ENCODE assay signal across 19 mouse cellular contexts in genomic region chr8:88691961-88692360, GRCm38 (mm10). TPM values are rescaled to one million over a fixed set of nuclear protein-coding genes. Genes with fewer than 3 reads are reported as not detected.
DNase-seq lines count a peak whose midpoint lies in the region; ATAC-seq lines count a peak whose summit lies in the region.
"Had no signal": no experiment of that assay in that cellular context is flagged by ENCODE, and none has a peak within 500 bp of the region (broad histone marks: within the 10 kb centered on the region; RNA-seq: fewer than 3 reads in every experiment).

No protein-coding gene starts in this region.

- ATAC-seq in heart, embryonic 16.5 days (replicated peaks; ENCODE audit: extremely low read depth, insufficient read depth, low FRiP score) = no peak
- no peak for ATAC-seq in heart, embryonic 11.5 days (replicated peaks; ENCODE audit: insufficient number of reproducible peaks, low FRiP score, low TSS enrichment)
- peak; percentile 39 for ATAC-seq in inflammation-experienced regulatory T-cells, adult 6 months
- no peak for ATAC-seq in hindbrain, embryonic 13.5 days (ENCODE audit: low FRiP score)
- ATAC-seq: intestine, embryonic 16.5 days had no signal

- 0 out of 2 replicates have a peak overlapping the region, but pooled peaks have one; percentile 17 for H3K4me2 ChIP-seq in heart, embryonic 16.5 days (ENCODE audit: low read depth, low read length)
- no peak overlapping the region for H3K4me2 ChIP-seq in heart, embryonic 11.5 days
- no peak overlapping the region for H3K4me2 ChIP-seq in hindbrain, embryonic 13.5 days
- H3K4me2 ChIP-seq: hindbrain, embryonic 12.5 days; limb, embryonic 15.5 days; midbrain, embryonic 12.5 days had no signal

- no peak overlapping the region for H3K9ac ChIP-seq in heart, embryonic 16.5 days (ENCODE audit: low read length)
- no peak overlapping the region for H3K9ac ChIP-seq in heart, embryonic 11.5 days (ENCODE audit: low read depth, low read length)
- no peak overlapping the region for H3K9ac ChIP-seq in hindbrain, embryonic 13.5 days
- H3K9ac ChIP-seq: hindbrain, embryonic 12.5 days; limb, embryonic 15.5 days; midbrain, embryonic 12.5 days had no signal

- no peak overlapping the region for H3K27ac ChIP-seq in heart, embryonic 16.5 days (ENCODE audit: low read length)
- no peak overlapping the region for H3K27ac ChIP-seq in heart, embryonic 11.5 days (ENCODE audit: low read depth, low read length)
- H3K27ac ChIP-seq in hindbrain, embryonic 13.5 days = no peak overlapping the region
- H3K27ac ChIP-seq: hindbrain, embryonic 12.5 days; limb, embryonic 15.5 days; midbrain, embryonic 12.5 days had no signal

- WGBS in heart, embryonic 16.5 days = 32% methylated on average over 7 of the region's 7 CpGs
- WGBS in heart, embryonic 11.5 days (ENCODE audit: insufficient replicate concordance) = 33% methylated on average over 7 of the region's 7 CpGs
- WGBS in hindbrain, embryonic 13.5 days = 63% methylated on average over 7 of the region's 7 CpGs

- 0 out of 2 replicates have a peak, but pooled peaks cover 4% of the 10 kb centered on the region for H3K4me1 ChIP-seq in heart, embryonic 16.5 days (ENCODE audit: control insufficient read depth, insufficient read depth, low read length)
- H3K4me1 ChIP-seq in heart, embryonic 11.5 days (ENCODE audit: control insufficient read depth, insufficient read depth, low read length) = 0 out of 2 replicates have a peak, but pooled peaks cover 2% of the 10 kb centered on the region
- H3K4me1 ChIP-seq in hindbrain, embryonic 13.5 days (replicated peaks) = peaks cover 5% of the 10 kb centered on the region
- H3K4me1 ChIP-seq: hindbrain, embryonic 12.5 days had no signal

- no peaks in the 10 kb centered on the region for H3K9me3 ChIP-seq in heart, embryonic 16.5 days (replicated peaks; ENCODE audit: control insufficient read depth, low read length)
- no peaks in the 10 kb centered on the region for H3K9me3 ChIP-seq in heart, embryonic 11.5 days (replicated peaks; ENCODE audit: control insufficient read depth, low read length)
- no peaks in the 10 kb centered on the region for H3K9me3 ChIP-seq in hindbrain, embryonic 13.5 days
- H3K9me3 ChIP-seq: hindbrain, embryonic 12.5 days; limb, embryonic 15.5 days; midbrain, embryonic 12.5 days had no signal

- peak; percentile 80 for DNase-seq in CD4-positive, CD25-positive, alpha-beta regulatory T cell, adult 2 months (ENCODE audit: low read depth, low spot score)
- peak; percentile 67 for DNase-seq in thymus, postnatal 14 days
- no peak for DNase-seq in gastrocnemius, postnatal 25 days
- DNase-seq in layer of hippocampus, adult 9-10 months (ENCODE audit: low spot score) = no peak
- DNase-seq: adrenal gland, adult 2 months; cerebellum, adult 9-11 months; embryo, embryonic 11 days; heart, postnatal 10 days; kidney, postnatal 10 days; lung, adult 18-20 months; lung, postnatal 36 days had no signal

- no peak overlapping the region for H3K4me3 ChIP-seq in heart, embryonic 16.5 days (ENCODE audit: low read length)
- H3K4me3 ChIP-seq in heart, embryonic 11.5 days (ENCODE audit: low read depth, low read length) = no peak overlapping the region
- H3K4me3 ChIP-seq in hindbrain, embryonic 13.5 days = no peak overlapping the region
- H3K4me3 ChIP-seq: hindbrain, embryonic 12.5 days; limb, embryonic 15.5 days; midbrain, embryonic 12.5 days had no signal

- no peaks in the 10 kb centered on the region for H3K27me3 ChIP-seq in heart, embryonic 16.5 days (ENCODE audit: control insufficient read depth, insufficient read depth, low read length)
- no peaks in the 10 kb centered on the region for H3K27me3 ChIP-seq in heart, embryonic 11.5 days (ENCODE audit: control insufficient read depth, insufficient read depth, low read length)
- H3K27me3 ChIP-seq in hindbrain, embryonic 13.5 days = peaks cover 14% of the 10 kb centered on the region; the same call in 1 of the 2 replicates
- H3K27me3 ChIP-seq: limb, embryonic 15.5 days had no signal

- H3K36me3 ChIP-seq in heart, embryonic 16.5 days (ENCODE audit: control insufficient read depth, insufficient read depth) = no peaks in the 10 kb centered on the region
- no peaks in the 10 kb centered on the region for H3K36me3 ChIP-seq in heart, embryonic 11.5 days (ENCODE audit: control insufficient read depth, insufficient read depth, low read length)
- no peaks in the 10 kb centered on the region for H3K36me3 ChIP-seq in hindbrain, embryonic 13.5 days
- H3K36me3 ChIP-seq: hindbrain, embryonic 12.5 days; limb, embryonic 15.5 days; midbrain, embryonic 12.5 days had no signal

RNA-seq across cellular contexts. Expression of gene Cyld, which starts 4.9 kb away (rescaled TPM):
- 11.0 and 12.7 TPM in 2 replicates for polyA plus RNA-seq in heart, embryonic 16.5 days (2015; fragmentation: Nextera tagmentation; extraction: Ambion mirVana)
- polyA plus RNA-seq in heart, embryonic 11.5 days (2014; fragmentation: Nextera tagmentation; extraction: Ambion mirVana) = 10.2 and 11.5 TPM in 2 replicates
- polyA plus RNA-seq in inflammation-experienced regulatory T-cells, adult 6 months (2017; shearing (Covaris generic)) = 10 to 100 TPM; 88.9 to 92.6 (median 90.9) TPM
- total RNA-seq in gastrocnemius, postnatal 25 days (2021) = 10 to 100 TPM; 13.4 to 13.7 TPM
- 16.2 and 17.4 TPM in 2 replicates for polyA plus RNA-seq in hindbrain, embryonic 13.5 days (2015; fragmentation: Nextera tagmentation; extraction: Ambion mirVana)

RNA-seq across cellular contexts. Expression of gene Nod2, which starts 44.8 kb away (rescaled TPM):
- polyA plus RNA-seq in heart, embryonic 16.5 days (2015; fragmentation: Nextera tagmentation; extraction: Ambion mirVana) = 0.12 and 0.14 TPM in 2 replicates
- polyA plus RNA-seq in heart, embryonic 11.5 days (2014; fragmentation: Nextera tagmentation; extraction: Ambion mirVana) = 0.04 TPM in 1 of 2 replicates, not detected in the other
- 1 to 10 TPM; 2.4 to 4.3 (median 3.8) TPM for polyA plus RNA-seq in inflammation-experienced regulatory T-cells, adult 6 months (2017; shearing (Covaris generic))
- under 1 TPM; 0.28 to 0.54 TPM for total RNA-seq in gastrocnemius, postnatal 25 days (2021)
- polyA plus RNA-seq in hindbrain, embryonic 13.5 days (2015; fragmentation: Nextera tagmentation; extraction: Ambion mirVana) = 0.08 and 0.12 TPM in 2 replicates

RNA-seq across cellular contexts. Expression of gene Snx20, which starts 56.0 kb away (rescaled TPM):
- polyA plus RNA-seq in heart, embryonic 16.5 days (2015; fragmentation: Nextera tagmentation; extraction: Ambion mirVana) = 2.4 and 3.2 TPM in 2 replicates
- polyA plus RNA-seq in heart, embryonic 11.5 days (2014; fragmentation: Nextera tagmentation; extraction: Ambion mirVana) = 0.39 and 0.63 TPM in 2 replicates
- polyA plus RNA-seq in inflammation-experienced regulatory T-cells, adult 6 months (2017; shearing (Covaris generic)) = 10 to 100 TPM in 1 of 3 experiments, 1 to 10 TPM in 2; 6.2 to 12.0 (median 9.3) TPM
- total RNA-seq in gastrocnemius, postnatal 25 days (2021) = under 1 TPM; 0.18 to 0.38 TPM
- 1.2 and 1.3 TPM in 2 replicates for polyA plus RNA-seq in hindbrain, embryonic 13.5 days (2015; fragmentation: Nextera tagmentation; extraction: Ambion mirVana)

Comparison
In these comparisons a context has a peak if more than half of its experiments do, and no peak if none do; other contexts are left out.
1. DNase-seq: peak in CD4-positive, CD25-positive, alpha-beta regulatory T cell, adult 2 months (single experiment) and thymus, postnatal 14 days (single experiment); none in gastrocnemius, postnatal 25 days (single experiment) and layer of hippocampus, adult 9-10 months (single experiment).